Mouse (Mus musculus) megakaryocyte, embryonic 14.5 days (primary cell): ENCODE results near the gene Sh3kbp1.

Source experiments
- FLI1 ChIP-seq: IDR thresholded peaks from 2 replicates; pipeline ENCODE4 v1.6.1; 2012; ENCODE audit warnings: low read length, inconsistent platforms, mixed read lengths
- GATA1 ChIP-seq: IDR thresholded peaks from 3 replicates; pipeline ENCODE4 v1.6.1; 2012; ENCODE audit warnings: mixed read lengths, low read length, inconsistent platforms, borderline replicate concordance

GRCm38 (mm10) chrX:159775042-159775441, 148.0 kb downstream of the Sh3kbp1 start:
- TF ChIP-seq GATA1 (no peak), FLI1 (no peak)
